Mouse (Mus musculus) spleen, adult 12 weeks (tissue): ENCODE measurements around the gene 2010300C02Rik.

Experiments
- DNase-seq: peaks from one replicate; pipeline ENCODE4 v3.0.0; 2022; ENCODE audit warnings: low spot score

Gene 2010300C02Rik

DNA sequence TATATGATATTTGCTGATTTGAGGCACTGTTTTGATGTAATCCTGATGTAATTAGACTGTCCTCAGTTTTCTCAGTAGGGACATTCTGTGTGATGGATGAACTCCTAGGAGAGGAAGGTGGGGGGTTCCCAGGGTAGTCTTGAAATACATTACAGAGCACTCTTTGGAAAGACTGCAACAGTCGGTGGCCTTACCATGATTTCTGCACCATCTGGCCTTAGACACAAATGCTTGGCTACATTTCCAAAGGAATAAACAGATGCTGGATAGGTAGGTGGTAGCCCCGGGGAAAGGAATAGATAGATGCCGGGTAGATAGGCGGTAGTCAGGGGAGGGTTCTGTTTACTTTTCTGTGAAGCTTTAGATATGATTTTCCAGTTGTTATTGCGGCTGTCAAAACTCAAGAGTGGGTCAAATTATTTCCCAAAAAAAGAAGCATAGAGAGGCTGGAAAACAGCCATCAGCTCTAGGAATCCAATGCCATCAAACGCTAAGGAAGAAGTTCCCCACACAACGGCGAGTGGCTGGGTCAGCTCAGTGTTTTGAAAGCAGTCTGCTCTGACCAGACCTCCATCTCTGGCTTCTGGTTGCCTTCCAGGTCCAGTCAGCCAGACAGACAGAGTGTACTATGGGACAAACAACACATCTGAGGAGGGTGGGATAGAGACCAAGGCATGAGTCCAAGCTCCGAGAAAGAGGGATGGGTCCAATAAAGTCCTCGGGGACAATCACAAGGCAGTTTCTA, 147.2 kb downstream of the 2010300C02Rik start:
- no peak for DNase-seq

DNA sequence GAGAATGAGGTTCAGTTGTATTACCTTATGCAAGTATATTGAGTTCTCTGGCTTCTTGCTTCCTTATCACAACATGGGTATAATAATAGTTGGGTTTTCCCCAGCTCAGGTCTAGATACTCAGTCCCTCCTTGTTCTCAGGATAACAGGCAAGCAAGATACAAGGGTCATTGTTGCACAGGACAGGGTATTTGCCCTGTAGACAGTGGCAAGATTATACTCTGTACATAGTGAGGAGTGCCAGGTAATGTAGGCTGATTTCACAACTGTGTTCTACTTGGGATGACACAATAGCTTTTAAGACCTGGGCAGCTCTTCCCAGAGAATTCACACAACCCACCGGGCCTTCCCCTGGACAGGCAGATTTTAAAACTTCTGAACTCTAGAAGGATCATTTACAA, 151.5 kb downstream of the 2010300C02Rik start:
- no peak for DNase-seq

DNA sequence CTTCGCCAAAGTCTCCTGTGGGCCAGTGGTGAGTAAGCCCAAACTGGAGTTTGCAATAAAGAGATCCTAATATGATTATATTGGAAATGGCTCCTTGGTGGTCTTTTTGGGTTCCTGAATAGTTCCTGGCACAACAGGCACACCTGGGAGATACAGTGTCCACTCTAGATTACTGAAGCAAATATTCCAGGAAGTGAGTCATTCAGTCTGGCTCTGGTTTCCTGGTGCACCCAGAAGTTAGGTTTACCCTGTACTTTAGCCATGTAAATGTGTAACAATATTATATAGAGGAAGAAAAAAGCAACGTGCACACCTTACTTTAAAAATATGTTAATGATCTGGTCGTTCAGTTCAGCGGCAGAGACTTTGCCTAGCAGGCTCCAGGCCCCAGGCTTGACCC, 153.1 kb downstream of the 2010300C02Rik start:
- no peak for DNase-seq

DNA sequence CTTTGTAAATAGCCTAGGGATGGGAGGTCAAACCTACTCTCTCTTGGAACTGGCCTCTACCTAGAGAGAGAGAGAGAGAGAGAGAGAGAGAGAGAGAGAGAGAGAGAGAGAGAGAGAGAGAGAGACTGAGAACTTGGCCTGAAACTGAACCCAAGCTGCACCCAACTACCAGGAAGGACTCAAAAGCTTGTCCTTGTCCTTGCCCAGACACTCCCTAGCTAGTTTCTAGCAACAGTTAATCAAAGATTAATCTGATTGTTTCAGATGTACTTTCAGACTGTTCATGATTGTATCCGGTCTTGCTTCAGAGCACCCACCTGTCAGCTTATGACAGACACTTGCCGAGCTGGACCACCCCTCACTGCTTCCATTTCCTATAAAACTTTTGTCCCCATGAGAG, 153.5 kb downstream of the 2010300C02Rik start:
- DNase-seq: no peak

DNA sequence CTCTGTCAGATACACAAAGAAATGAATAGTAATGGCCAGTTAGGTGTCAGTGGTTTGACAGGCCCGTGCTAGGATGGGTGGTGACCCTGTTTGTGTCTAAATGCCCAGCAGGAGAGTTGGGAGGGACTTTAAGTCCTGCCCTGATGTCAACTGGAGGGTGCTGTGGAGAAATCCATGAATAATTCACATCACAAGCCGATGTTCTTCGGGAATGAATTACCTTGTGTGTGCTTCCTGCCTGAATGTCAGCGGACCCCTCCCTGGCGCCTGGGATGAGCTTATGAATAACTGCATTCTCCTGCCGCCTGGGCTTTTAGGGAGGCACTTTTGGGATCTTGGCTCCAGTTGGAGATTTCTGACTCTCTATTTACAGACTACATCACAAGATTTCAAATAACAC, 154.5 kb downstream of the 2010300C02Rik start:
- no peak for DNase-seq

DNA sequence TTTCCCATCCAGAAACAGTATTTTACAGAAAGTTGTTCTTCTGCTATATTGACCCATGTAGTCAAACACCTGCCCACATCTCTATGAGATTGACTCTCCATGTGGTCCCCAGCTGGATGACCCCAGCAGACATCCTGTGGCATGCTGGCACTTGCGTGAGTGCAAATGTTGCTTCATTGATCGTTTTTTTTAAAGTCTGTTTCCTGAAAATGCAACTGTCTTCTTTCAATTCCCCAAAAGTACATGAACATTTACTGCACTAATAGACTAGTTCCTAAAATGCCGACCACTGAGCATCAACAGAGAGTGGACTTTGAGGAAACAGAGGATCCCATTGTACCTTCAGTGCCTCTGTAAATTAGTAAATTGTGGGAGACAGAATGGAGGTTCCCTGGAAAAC, 157.9 kb downstream of the 2010300C02Rik start:
- DNase-seq: no peak
